Mouse (Mus musculus): ENCODE measurements around the gene Tsc2. TPM values are rescaled to one million over a fixed set of nuclear protein-coding genes. Genes with fewer than 3 reads are reported as not detected.

The Tsc2 gene
- polyA plus RNA-seq, 1 experiment from 2014 or later, result 25.8 TPM

DNA sequence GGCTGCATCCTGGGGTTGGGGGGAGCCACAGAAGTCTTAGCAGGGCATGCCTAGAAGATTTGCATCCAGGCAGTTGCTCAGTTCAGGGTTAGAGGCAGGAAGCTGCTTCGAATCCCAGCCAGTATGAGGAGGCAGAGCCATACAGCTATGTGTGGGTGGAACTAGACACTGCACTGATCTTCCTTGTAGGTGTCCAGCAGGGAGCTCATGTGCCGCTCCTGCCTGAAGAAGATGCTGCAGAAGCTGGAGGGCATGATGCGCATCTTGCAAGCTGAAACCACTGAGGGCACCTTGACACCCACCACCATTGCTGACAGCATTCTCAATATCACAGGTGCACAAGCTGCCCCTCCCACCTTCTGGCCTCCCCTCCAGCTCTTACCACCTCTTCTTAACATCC, 52.9 kb downstream of the Tsc2 start:
- Histone ChIP-seq H3K9me3 (ENCODE audit: control insufficient read depth) (no peaks in the 10 kb centered on the region), H3K9ac (ENCODE audit: low read depth, low read length) (no peak overlapping the region), H3K27ac (ENCODE audit: low read depth, low read length) (no peak overlapping the region), H3K36me3 (ENCODE audit: control insufficient read depth, insufficient read depth) (peaks cover 80% of the 10 kb centered on the region), H3K27me3 (replicated peaks; ENCODE audit: control insufficient read depth, insufficient read depth, low read length) (no peaks in the 10 kb centered on the region), H3K4me2 (replicated peaks; ENCODE audit: low read depth) (no peak overlapping the region), H3K4me3 (ENCODE audit: low read depth, low read length) (no peak overlapping the region), H3K4me1 (replicated peaks; ENCODE audit: control insufficient read depth, insufficient read depth, low read length) (no peaks in the 10 kb centered on the region)
- 97% methylated on average over 3 of the region's 3 CpGs for WGBS
- TF ChIP-seq CTCF (IDR thresholded peaks at IDR 0.05; ENCODE audit: low read depth), result no peak
- no peak for ATAC-seq

GRCm38 (mm10) chr17:24573811-24574210, 58.6 kb downstream of the Tsc2 start:
- Histone ChIP-seq H3K4me2 (replicated peaks; ENCODE audit: low read depth) (no peak overlapping the region), H3K36me3 (ENCODE audit: control insufficient read depth, insufficient read depth) (peaks cover 71% of the 10 kb centered on the region), H3K27ac (ENCODE audit: low read depth, low read length) (no peak overlapping the region), H3K9ac (ENCODE audit: low read depth, low read length) (no peak overlapping the region), H3K27me3 (replicated peaks; ENCODE audit: control insufficient read depth, insufficient read depth, low read length) (no peaks in the 10 kb centered on the region), H3K4me1 (replicated peaks; ENCODE audit: control insufficient read depth, insufficient read depth, low read length) (no peaks in the 10 kb centered on the region), H3K4me3 (ENCODE audit: low read depth, low read length) (no peak overlapping the region), H3K9me3 (ENCODE audit: control insufficient read depth) (no peaks in the 10 kb centered on the region)
- no peak for ATAC-seq
- WGBS, result 90% methylated on average over 9 of the region's 9 CpGs
- no peak for TF ChIP-seq CTCF (IDR thresholded peaks at IDR 0.05; ENCODE audit: low read depth)

DNA sequence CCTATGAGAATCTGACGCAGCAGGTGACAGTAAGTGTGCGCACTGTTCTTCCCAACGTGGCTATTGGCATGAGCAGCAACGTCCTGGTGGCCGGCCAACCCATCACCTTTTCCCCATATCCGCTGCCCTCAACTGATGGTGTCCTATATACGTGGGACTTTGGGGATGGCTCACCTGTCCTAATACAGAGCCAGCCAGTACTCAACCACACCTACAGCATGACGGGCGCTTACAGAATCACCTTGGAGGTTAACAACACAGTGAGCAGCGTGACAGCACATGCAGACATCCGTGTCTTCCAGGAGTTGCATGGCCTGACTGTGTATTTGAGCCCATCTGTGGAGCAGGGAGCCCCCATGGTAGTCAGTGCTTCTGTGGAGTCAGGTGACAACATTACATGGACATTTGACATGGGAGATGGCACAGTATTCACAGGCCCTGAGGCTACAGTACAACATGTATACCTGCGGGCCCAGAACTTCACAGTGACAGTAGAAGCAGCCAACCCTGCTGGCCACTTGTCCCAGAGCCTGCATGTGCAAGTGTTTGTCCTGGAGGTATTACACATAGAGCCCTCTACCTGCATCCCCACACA, 59.7 kb downstream of the Tsc2 start:
- peaks cover 61% of the 10 kb centered on the region for H3K36me3 ChIP-seq (ENCODE audit: control insufficient read depth, insufficient read depth)
- TF ChIP-seq CTCF (IDR thresholded peaks at IDR 0.05; ENCODE audit: low read depth), result no peak

GRCm38 (mm10) chr17:24569837-24570236, 62.6 kb downstream of the Tsc2 start:
- Histone ChIP-seq H3K27ac (ENCODE audit: low read depth, low read length) (no peak overlapping the region), H3K4me2 (replicated peaks; ENCODE audit: low read depth) (no peak overlapping the region), H3K36me3 (ENCODE audit: control insufficient read depth, insufficient read depth) (peaks cover 48% of the 10 kb centered on the region), H3K9ac (ENCODE audit: low read depth, low read length) (no peak overlapping the region), H3K27me3 (replicated peaks; ENCODE audit: control insufficient read depth, insufficient read depth, low read length) (no peaks in the 10 kb centered on the region), H3K9me3 (ENCODE audit: control insufficient read depth) (no peaks in the 10 kb centered on the region), H3K4me3 (ENCODE audit: low read depth, low read length) (no peak overlapping the region), H3K4me1 (replicated peaks; ENCODE audit: control insufficient read depth, insufficient read depth, low read length) (0 out of 2 replicates have a peak, but pooled peaks cover 4% of the 10 kb centered on the region)
- 90% methylated on average over 4 of the region's 4 CpGs for WGBS
- ATAC-seq, result no peak
- TF ChIP-seq CTCF (IDR thresholded peaks at IDR 0.05; ENCODE audit: low read depth), result no peak

More for the DNA sequence above, 59.7 kb downstream of the Tsc2 start:
- no peaks in the 10 kb centered on the region for H3K4me1 ChIP-seq (replicated peaks; ENCODE audit: control insufficient read depth, insufficient read depth, low read length)
- H3K4me3 ChIP-seq (ENCODE audit: low read depth, low read length), result no peak overlapping the region
- no peak overlapping the region for H3K4me2 ChIP-seq (replicated peaks; ENCODE audit: low read depth)
- ATAC-seq, result no peak
- H3K9ac ChIP-seq (ENCODE audit: low read depth, low read length), result no peak overlapping the region
- 94% methylated on average over 12 of the region's 12 CpGs for WGBS
- no peaks in the 10 kb centered on the region for H3K27me3 ChIP-seq (replicated peaks; ENCODE audit: control insufficient read depth, insufficient read depth, low read length)
- H3K27ac ChIP-seq (ENCODE audit: low read depth, low read length), result no peak overlapping the region
- H3K9me3 ChIP-seq (ENCODE audit: control insufficient read depth), result no peaks in the 10 kb centered on the region

DNA sequence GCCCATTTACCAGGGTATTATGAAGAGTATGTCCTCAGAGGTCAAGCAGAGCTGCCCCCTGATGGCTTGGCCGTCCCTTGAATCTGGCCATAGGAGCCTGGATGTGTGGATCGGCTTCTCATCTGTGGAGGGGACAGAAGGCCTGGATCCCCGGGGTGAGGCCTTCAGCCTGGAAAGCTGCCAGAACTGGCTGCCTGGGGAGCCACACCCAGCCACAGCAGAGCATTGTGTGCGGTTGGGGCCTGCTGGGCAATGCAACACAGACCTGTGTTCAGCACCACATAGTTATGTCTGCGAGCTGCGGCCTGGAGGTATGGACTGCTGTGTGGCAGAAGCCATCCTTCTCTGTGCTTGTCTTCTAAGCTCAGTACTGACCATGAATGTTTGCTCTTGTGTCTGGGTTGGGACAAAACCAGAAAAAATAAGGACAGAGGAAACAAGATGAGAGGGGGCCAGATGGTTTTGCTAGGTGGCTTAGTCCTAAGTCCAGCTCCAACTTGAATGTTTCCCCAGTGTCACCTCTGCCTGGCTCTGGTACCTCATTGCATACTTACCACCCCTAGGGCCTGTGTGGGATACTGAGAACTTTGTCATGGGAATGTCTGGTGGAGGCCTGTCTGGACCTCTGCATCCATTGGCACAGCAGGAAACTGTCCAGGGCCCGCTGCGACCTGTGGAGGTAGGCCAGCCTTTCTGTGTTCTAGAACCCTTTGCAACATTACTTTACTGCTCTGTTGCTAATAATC, 65.2 kb downstream of the Tsc2 start:
- no peaks in the 10 kb centered on the region for H3K27me3 ChIP-seq (replicated peaks; ENCODE audit: control insufficient read depth, insufficient read depth, low read length)
- peaks cover 29% of the 10 kb centered on the region for H3K36me3 ChIP-seq (ENCODE audit: control insufficient read depth, insufficient read depth)
- 0 out of 2 replicates have a peak, but pooled peaks cover 4% of the 10 kb centered on the region for H3K4me1 ChIP-seq (replicated peaks; ENCODE audit: control insufficient read depth, insufficient read depth, low read length)
- no peak overlapping the region for H3K4me3 ChIP-seq (ENCODE audit: low read depth, low read length)
- H3K27ac ChIP-seq (ENCODE audit: low read depth, low read length), result 0 out of 2 replicates have a peak overlapping the region, but pooled peaks have one; percentile 11
- no peak overlapping the region for H3K9ac ChIP-seq (ENCODE audit: low read depth, low read length)
- no peak for TF ChIP-seq CTCF (IDR thresholded peaks at IDR 0.05; ENCODE audit: low read depth)
- H3K4me2 ChIP-seq (replicated peaks; ENCODE audit: low read depth), result no peak overlapping the region
- ATAC-seq, result peak; percentile 68; the same call in 1 of the 2 replicates
- WGBS, result 41% methylated on average over 8 of the region's 8 CpGs
- no peaks in the 10 kb centered on the region for H3K9me3 ChIP-seq (ENCODE audit: control insufficient read depth)

DNA sequence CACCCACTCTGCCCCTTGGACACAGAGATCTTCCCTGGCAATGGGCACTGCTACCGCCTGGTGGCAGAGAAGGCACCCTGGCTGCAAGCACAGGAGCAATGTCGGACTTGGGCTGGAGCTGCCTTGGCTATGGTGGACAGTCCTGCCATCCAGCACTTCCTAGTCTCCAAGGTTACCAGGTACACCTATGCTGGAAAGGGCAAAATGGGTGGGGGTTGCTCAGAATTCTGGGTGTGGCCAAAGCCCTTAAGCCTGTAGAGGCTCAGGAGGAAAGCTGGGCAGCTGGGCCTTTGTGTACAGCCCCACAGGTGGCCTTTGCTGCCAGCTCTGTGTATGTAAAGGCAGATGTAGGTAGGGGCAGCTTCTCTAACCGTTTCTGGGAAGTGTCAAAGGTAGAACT, 66.6 kb downstream of the Tsc2 start:
- Histone ChIP-seq H3K9ac (ENCODE audit: low read depth, low read length) (no peak overlapping the region), H3K4me1 (replicated peaks; ENCODE audit: control insufficient read depth, insufficient read depth, low read length) (0 out of 2 replicates have a peak, but pooled peaks cover 4% of the 10 kb centered on the region), H3K4me3 (ENCODE audit: low read depth, low read length) (no peak overlapping the region), H3K27me3 (replicated peaks; ENCODE audit: control insufficient read depth, insufficient read depth, low read length) (no peaks in the 10 kb centered on the region), H3K27ac (ENCODE audit: low read depth, low read length) (no peak overlapping the region), H3K4me2 (replicated peaks; ENCODE audit: low read depth) (no peak overlapping the region), H3K9me3 (ENCODE audit: control insufficient read depth) (no peaks in the 10 kb centered on the region), H3K36me3 (ENCODE audit: control insufficient read depth, insufficient read depth) (peaks cover 28% of the 10 kb centered on the region)
- TF ChIP-seq CTCF (IDR thresholded peaks at IDR 0.05; ENCODE audit: low read depth), result no peak
- WGBS, result 73% methylated on average over 3 of the region's 3 CpGs
- ATAC-seq, result no peak
